Mouse (Mus musculus): ENCODE results near the gene Pip5k1b. TPM values are rescaled to one million over a fixed set of nuclear protein-coding genes. Genes with fewer than 3 reads are reported as not detected.
"Not testable (repeated sequence)": the region's sequence is repeated elsewhere in the genome, so short reads cannot be mapped to it uniquely, and the experiment has no call there.

Pip5k1b gene
- under 1 TPM; 0.20 to 0.54 (median 0.28) TPM for total RNA-seq (2022)

DNA sequence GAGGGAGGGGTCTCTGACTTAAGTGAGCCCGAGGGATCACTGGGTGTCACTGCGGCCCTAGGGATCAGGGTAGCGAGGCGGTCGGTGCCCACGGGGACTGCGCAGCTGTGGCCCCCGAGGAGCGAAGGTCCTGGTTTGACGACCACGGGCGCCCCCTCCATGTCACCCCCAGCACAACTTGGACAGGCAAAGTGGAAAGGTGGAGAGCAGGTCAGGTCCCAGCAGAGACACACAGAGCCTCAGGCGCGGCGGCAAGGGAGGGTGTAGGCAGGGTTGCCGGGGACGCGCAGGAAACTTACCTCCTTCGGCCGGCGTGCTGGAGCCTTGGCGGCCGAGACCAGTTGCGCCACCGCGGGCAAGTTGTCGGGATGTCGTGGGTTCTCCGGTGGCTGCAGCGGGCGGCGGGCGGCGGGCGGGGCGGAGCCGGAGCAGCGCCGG, at the start of gene Pip5k1b:
Gene Pip5k1b, minus strand, starts transcription at position 407 of the 438 bp plus-strand sequence.
- no peak for DNase-seq (ENCODE audit: low spot score in 2 of 2)

DNA sequence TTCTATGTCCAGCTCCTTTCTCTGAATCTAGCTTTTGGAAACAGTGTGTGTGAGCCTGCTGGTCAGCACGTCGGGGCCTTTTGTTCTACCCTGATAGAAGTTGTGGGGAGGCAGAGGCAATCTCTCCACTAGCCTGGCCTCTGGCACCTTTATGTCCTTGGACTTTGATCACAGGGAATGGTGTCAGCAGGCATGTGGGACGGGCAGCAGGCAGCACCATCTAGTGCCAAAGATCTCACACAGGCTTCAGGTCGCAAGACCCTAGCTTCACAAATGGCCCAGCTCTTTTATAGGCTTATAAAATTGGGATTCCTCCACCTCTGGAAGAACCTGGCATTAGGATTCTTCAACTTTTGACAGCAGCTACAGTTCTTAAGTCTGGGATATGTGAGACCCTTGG, 48.4 kb upstream of the Pip5k1b start:
- DNase-seq (ENCODE audit: low spot score in 2 of 2) = no peak

DNA sequence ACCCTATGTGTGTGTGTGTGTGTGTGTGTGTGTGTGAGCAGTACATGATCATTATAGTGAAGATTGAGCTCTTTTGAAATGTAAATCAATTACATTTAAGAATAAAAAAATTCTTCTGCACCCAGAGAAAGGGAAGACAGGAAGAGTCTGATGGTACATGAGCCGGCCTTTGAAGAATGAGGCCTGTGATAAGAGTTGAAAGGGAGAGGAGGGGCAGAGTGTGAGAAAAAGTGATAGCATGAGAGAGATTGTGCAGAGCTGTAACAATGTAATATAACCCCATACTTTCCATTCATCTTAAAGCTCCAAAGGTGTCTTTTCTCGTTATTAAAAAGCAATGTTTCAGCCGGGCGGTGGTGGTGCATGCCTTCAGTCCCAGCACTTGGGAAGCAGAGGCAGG, 47.8 kb upstream of the Pip5k1b start:
- no peak for DNase-seq (ENCODE audit: low spot score in 2 of 2)

DNA sequence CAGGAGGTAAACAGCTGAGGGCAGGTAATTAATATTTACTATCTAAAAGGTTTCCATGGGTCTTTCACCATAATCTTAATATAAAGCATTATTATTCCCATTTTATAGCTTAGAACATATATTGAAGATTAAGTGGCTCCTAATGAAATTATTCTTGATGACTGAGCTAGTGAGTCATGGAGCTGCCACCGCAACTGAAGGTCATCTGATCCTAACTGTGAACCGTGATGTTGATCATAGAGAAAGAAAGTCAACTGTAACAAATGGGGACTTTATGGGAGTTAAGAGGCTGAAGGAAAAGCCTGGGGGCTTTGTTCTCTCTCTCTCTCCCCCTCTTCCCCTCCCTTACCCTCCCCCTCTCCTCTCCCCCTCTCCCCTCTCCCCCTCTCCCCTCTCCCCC, 31.1 kb upstream of the Pip5k1b start:
- DNase-seq (ENCODE audit: low spot score in 2 of 2) = no peak

DNA sequence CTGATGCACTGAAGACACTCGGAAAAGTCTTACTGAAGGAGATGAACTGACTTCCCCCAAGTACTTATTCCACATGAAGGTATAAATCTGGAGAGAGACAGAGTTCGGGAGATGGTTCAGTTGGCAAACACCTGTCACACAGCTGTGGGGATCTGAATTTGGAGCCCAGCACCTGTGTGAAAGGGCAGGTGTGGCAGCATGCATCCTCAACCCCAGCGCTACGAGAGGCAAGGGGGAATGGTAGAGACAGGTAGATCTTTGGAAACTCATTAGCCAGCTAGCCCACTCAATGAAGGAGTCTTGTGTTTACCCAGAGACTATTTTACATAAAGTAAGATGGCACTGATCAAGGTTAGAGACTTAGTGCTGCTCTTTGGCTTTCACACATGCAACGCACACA, 29.5 kb upstream of the Pip5k1b start:
- DNase-seq (ENCODE audit: low spot score in 2 of 2) = no peak

DNA sequence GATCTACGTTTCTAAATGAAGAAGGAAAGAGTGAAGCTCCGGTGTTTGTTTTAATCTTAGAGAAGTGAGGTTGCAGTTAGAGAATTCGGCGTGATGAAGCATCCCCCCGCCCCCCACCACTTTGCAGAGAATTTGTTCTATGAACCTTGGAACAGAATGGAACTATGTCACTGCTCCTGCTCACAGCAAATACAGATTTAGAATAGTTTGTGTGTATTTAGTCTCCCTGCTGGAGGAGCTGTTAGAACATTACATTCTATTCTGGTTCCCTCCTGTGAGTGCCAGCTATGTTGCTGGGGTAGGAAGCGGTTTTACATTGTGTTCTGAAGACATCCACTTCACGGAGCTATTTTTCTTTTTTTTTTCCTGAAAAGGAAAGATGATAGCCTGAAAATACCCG, 28.3 kb upstream of the Pip5k1b start:
- DNase-seq (ENCODE audit: low spot score in 2 of 2) = no peak

DNA sequence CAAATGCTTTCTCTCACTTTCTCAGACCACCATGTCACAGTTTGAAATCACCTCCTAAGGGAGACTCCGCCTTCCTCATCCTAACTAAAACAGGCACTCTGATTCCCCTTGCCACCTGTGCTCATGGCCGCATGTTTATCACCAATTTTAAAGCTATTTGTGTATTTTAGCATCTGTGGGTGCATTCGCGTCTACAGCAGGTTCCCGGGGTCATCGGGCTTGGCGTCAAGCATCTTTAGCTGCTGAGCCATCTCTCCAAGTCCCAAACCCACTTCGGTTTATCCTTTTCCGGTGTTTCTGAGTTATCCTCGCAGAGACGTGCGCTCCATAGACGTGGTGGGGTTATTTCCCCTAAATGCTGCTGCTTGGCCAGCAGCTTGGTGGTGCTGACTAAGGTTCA, 20.5 kb upstream of the Pip5k1b start:
- no peak for DNase-seq (ENCODE audit: low spot score in 2 of 2)

DNA sequence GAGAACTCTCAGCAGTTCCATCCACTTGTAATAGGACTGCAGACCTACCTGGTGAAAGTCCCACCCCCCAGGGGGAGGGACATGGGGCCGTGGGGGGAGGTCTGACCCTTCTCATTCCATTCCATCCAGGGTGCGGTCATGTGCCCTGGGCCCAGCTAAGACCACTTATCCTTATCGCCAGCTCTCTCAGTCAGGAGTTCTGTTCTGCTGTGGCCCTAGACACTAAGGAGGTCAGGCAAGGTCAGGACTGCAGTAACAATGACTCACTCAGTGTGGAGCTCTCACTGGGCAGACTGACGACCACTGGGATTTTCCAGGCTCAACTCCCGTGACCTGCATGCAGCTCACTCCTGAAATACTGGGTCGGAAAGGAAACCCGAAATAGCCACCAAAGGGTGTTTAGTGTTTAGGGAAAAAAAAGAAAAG, 16.1 kb upstream of the Pip5k1b start:
- no peak for DNase-seq (ENCODE audit: low spot score in 2 of 2)

DNA sequence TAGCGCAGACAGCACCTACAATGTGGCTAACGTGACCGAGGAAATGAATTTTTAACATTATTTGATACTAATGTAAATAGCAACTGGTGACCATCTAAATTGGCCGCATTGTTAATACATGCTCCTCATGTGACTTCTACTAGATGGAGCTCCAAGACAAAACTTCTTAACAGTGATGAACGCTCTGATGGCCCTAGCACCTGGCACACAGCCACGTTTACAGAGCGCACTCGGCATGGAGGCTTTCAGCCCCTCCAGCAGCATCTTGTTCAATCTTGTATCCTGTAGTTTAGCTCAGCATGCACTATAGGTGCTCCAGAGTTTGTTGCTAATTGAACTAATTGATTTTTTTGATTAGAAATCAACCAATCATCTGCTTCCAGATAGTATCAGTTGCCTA, 15.3 kb upstream of the Pip5k1b start:
- DNase-seq (ENCODE audit: low spot score in 2 of 2) = no peak

DNA sequence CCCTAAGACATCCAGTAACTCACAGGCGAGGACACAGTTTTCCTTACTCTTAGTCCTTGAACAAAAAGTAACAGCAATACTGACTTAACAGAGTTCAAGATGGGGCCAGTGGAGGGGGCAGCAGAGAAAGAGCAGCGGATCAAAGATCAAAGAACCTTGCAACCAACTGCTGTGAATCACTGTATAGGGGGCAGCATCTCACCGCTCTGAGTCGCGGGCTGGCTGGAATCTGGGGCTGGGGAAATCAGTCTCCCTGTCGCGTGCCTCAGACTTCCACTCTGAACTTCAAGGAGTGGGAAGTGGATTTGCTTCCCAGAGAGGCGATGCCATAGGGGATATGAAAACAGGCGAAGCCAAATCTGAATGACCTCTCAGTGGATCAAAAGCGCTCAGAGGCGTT, 1.8 kb upstream of the Pip5k1b start:
- DNase-seq (ENCODE audit: low spot score in 2 of 2) = no peak

DNA sequence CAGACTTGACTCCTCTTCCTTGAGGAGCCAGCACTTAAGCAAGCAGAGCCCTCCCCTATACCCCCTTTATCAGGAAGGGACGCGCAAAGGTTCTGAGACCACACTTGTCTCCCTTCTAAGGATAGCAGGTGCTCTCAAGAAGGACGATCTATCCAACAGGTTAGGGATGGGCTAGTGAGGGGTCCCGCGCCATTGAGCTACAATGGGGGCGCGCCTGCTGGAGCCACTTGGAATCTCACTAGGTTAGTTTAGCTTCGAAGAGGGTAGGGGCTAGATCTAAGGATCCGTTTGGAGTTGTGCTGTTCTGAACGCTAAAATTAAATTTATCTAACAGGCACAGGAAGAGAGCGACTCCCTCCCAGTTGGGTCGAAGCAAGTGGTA, 904 bp upstream of the Pip5k1b start:
- no peak for DNase-seq (ENCODE audit: low spot score in 2 of 2)

DNA sequence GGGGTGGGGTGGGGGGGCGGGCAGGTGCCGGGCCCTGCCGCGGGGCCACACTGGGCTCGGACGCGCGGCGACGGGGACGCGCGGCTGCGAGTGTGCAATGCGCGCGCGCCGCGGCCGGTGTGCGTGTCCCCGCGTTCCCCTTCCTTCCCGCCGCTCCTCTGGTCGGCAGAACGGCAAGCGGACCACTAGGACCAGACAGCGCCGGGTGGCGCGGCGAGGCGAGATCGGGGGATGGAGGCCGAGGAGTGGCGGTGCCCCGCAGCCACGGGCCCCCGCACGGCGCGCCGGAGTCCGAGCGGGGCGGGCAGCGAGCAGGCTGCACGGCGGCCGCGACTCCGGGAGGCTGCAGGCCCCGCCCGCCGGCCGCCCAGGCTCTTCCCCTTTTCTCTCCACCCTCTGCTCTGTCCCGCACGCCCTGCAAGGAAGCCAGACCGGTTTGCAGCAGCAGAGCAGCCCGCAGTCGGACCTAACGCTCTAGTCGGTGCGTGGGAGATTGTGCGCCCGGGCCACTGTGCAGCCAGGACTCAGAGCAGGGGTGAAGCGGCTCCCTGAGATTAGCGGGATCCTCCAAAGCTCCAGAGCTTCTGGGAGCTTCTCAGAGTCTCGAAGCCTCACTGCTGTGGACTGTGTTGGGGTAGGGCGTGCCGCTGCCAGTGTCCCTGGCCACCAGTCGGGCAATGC, 372 bp upstream of the Pip5k1b start:
- DNase-seq (ENCODE audit: low spot score in 2 of 2) = peak in 1 of 2 experiments; percentile 11

DNA sequence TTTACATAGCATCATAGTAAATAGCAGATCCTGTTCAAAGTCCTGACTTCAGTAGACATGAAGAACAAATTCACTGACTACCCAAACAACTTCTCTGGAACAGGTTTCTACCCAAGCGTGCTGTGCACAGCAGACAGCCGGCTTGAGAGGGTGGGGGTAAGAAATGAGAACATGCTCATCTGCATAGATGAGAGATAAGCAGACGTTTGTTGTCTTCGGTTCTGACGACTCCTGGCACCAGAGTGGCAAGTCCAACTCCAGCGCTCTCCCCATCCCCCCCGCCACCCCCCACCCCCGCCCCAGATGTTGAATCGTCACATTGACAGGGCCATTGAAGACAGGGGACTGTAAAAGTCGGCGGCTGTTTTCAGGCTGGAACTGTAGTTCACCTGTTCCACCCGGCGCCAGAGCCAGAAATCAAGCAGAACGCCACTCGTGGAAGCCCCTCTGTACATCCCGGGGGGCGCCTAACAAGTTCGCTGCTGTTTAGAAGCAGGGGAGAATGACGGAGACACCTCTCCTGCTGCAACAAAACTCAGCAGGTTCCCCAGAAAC, 684 bp downstream of the Pip5k1b start:
- no peak for DNase-seq (ENCODE audit: low spot score in 2 of 2)

DNA sequence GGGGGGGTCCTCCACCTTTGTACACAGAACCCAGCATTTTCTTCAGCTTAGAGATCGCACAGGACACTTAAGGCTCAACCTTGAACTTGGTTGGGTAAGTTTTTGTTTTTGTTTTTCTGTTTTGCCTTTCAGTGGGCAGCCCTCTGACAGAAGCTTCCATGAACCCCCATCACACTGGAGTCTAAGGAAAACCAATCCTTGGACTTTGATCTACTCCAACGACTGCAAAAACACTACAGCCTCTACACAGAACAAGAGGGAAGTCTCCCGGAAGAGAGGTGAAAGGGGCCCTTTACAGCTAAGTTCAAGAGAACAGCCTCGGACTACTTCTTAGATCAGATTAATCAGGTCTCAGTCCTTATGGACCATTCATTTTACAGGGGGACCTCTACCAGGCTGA, 1.2 kb downstream of the Pip5k1b start:
- no peak for DNase-seq (ENCODE audit: low spot score in 2 of 2)

DNA sequence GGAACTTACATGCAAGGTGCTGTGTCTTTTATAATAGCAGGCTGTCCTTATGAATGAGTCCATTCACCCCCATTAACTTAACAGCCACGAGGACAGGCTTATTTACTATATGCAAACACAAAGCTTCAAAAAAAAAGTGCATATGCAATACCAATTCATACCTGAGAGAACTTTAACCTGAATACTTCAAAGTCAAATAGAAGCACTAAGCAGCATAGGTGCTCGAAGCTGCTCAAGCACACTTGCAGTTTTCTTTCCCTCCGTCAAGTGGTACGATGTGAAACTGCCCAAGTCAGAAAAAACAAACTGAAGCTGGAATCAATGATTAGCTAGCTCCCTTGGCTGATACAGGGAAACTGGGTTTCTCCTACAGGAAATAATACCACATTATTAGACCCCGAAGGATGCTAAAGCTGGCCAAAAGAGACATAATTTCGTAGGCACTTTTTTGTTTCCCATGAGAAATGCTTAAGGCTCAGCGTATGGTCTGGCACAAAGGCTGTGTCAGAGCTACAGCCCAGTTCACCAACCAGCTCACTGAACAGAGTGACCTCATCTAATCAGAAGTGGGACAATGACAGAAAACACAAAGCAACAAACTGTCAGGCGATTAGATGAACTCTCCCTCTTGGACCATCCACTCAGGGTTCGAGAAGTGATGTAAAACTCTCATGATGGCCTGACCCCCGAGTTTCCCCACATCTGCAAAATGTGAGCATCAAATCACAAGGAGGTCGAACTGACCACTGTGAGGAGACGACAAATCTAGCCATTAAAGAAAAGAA, 2.2 kb downstream of the Pip5k1b start:
- DNase-seq (ENCODE audit: low spot score in 2 of 2) = no peak

DNA sequence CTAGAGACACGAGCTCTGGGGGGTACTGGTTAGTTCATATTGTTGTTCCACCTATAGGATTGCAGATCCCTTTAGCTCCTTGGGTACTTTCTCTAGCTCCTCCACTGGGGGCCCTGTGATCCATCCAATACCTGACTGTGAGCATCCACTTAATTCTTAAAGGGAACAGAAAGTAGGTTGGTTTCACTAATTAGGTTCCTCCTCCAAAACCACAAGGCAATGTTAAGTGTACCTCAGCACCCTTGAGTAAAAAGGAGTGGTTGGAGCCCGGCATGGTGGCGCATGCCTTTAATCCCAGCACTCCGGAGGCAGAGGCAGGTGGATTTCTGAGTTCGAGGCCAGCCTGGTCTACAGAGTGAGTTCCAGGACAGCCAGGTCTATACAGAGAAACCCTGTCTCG, 3.0 kb downstream of the Pip5k1b start:
- DNase-seq (ENCODE audit: low spot score in 2 of 2) = not testable (repeated sequence)

DNA sequence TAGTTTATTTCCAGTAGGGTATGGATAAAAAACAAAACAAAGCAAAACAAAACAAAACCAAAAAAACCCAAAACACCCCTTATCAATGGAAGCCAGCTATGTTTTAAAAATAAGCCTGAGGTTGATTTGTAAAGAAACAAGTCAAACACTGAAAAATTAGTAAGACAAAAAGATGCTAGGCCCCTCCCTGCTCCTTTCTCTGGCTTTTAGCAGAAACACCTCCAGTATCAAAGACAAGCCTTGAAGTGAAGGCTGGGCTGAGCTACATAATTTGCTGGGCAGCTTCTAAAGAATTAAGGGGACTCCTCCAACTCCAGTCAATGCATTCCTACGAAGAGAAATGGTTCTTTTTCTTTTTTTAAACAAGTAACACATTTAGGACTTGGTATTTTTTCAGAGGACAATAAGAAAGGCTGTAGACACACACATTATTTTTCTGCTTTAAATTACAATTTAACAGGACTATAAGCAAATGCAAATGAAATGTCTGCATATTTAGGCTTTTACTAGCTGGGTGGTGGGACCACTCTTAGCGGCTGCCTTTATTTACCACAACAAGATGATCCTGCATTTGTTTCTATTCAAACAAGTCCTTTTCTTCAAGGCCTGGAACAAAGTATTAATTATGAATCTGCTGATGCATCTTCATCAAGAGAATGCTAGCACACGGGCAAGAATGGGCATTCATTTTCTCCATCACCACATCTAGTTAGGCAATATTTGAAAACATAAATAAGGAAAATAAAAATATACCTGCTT, 4.3 kb downstream of the Pip5k1b start:
- no peak for DNase-seq (ENCODE audit: low spot score in 2 of 2)

DNA sequence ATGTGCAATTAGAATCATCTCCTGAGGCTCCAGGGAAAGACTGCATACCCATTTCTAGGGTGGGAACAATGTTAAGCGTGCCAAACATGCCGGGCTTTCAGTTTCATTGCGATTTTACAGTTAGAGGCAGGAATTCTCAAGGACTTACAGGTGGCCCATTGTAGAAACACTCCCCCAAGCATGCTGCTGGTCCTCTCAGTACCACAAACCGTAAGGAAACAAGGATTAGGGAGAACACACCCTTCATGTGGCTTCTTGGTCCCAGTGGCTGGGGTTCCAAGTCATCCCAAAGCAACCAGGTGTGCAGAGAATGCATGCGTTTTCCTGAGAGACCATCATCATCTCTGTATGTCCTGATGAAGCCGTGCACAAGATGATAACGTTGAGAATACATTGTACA, 4.9 kb downstream of the Pip5k1b start:
- no peak for DNase-seq (ENCODE audit: low spot score in 2 of 2)

DNA sequence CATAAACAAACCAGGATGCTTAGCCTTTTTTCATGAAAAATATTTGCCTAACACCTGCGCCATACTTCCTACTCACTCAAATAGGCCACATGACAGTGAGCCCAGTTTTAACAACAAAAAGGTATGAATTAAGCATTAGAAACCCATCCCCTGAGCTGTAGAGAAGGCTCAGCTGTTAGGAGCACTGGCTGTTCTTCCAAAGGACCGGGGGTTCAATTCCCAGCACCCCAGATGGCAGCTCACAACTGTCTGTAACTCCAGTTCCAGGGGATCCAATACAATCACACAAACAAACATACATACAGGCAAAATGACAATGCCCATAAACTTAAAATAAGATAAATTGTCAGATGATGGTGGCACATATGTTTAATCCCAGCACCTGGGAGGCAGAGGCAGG, 5.7 kb downstream of the Pip5k1b start:
- no peak for DNase-seq (ENCODE audit: low spot score in 2 of 2)

DNA sequence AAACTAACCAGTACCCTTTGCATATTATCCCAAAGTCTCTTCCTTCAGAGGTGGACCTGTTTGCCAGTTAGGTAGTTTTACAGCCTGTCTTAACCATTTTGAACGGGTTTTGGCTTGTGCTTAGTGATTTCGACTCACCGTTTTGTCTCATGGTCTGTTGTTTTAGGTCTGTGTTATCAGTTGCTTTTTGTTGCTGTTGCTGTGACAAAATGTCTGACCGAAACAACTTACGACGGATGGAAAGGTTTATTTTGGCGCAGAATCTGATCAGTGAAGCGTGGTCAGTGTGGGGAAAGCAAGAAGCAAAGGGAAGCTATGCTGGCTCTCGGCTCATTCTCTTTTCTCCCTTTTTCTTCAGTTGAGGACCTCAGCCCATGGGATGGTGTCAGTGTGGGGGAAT, 7.3 kb downstream of the Pip5k1b start:
- no peak for DNase-seq (ENCODE audit: low spot score in 2 of 2)

DNA sequence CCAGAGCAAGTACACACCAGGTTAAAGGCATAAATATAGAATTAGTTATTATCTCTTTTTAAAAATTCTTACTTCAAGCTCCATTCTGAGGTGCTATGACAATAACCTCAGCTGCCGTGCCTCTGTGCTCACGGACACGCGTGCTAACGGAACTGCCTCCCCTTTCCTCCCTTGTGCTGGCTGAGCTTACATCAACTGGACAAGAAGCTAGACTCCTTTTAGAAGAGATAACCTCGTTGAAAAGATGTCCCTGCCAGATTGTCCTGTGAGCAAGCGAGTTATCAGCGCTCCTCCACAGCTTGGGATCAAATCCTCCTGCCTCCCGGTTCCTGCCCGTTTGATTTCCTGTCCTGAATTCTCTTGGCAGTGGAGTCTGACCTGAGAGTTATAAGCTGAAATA, 9.5 kb downstream of the Pip5k1b start:
- no peak for DNase-seq (ENCODE audit: low spot score in 2 of 2)
